Mouse (Mus musculus) 3T3-L1 (cell line): Measurements from ENCODE around the gene Dnah14.
"Not testable (repeated sequence)": the region's sequence is repeated elsewhere in the genome, so short reads cannot be mapped to it uniquely, and the experiment has no call there.

Source experiments
- DNase-seq: peaks from one replicate; pipeline ENCODE4 v3.0.0-alpha.2; 2015; ENCODE audit warnings: low read depth, low spot score

Gene Dnah14

GRCm38 (mm10) chr1:181782600-181782999 lies 206.2 kb downstream of the Dnah14 start:
- not testable (repeated sequence) for DNase-seq

GRCm38 (mm10) chr1:181789952-181790351 lies 213.6 kb downstream of the Dnah14 start:
- DNase-seq = no peak

GRCm38 (mm10) chr1:181793541-181793940 lies 217.2 kb downstream of the Dnah14 start:
- DNase-seq = peak; percentile 59

GRCm38 (mm10) chr1:181799911-181800310 lies 223.6 kb downstream of the Dnah14 start:
- DNase-seq = no peak

- no peak for DNase-seq
Observed at GRCm38 (mm10) chr1:181800667-181801066, 224.3 kb downstream of the Dnah14 start.

- no peak for DNase-seq
Observed at GRCm38 (mm10) chr1:181811481-181812223, 235.3 kb downstream of the Dnah14 start.

GRCm38 (mm10) chr1:181826716-181827115 lies 250.4 kb downstream of the Dnah14 start:
- no peak for DNase-seq

GRCm38 (mm10) chr1:181828365-181828764 lies 252.0 kb downstream of the Dnah14 start:
- peak; percentile 23 for DNase-seq

- DNase-seq = no peak
Observed at GRCm38 (mm10) chr1:181832720-181833119, 256.4 kb downstream of the Dnah14 start.

GRCm38 (mm10) chr1:181833143-181833542 lies 256.8 kb downstream of the Dnah14 start:
- no peak for DNase-seq

GRCm38 (mm10) chr1:181838111-181838510 lies 261.8 kb downstream of the Dnah14 start:
- no peak for DNase-seq

- DNase-seq = peak; percentile 15
Observed at GRCm38 (mm10) chr1:181839746-181840366, 263.5 kb downstream of the Dnah14 start.

- DNase-seq = no peak
Observed at GRCm38 (mm10) chr1:181841396-181841795, 265.0 kb downstream of the Dnah14 start.

GRCm38 (mm10) chr1:181841864-181842672 lies 265.7 kb downstream of the Dnah14 start:
- peak; percentile 90 for DNase-seq

GRCm38 (mm10) chr1:181842781-181843180 lies 266.4 kb downstream of the Dnah14 start, which contains the start of gene Lbr:
Gene Lbr, minus strand, starts transcription at chr1:181843046.
- DNase-seq = peak; percentile 29

- no peak for DNase-seq
Observed at GRCm38 (mm10) chr1:181844874-181845547, 268.7 kb downstream of the Dnah14 start.

- no peak for DNase-seq
Observed at GRCm38 (mm10) chr1:181845767-181846166, 269.4 kb downstream of the Dnah14 start.

- no peak for DNase-seq
Observed at GRCm38 (mm10) chr1:181847396-181847795, 271.0 kb downstream of the Dnah14 start.

GRCm38 (mm10) chr1:181848210-181848609 lies 271.9 kb downstream of the Dnah14 start:
- DNase-seq = peak; percentile 63

GRCm38 (mm10) chr1:181850441-181850840 lies 274.1 kb downstream of the Dnah14 start:
- DNase-seq = peak; percentile 35

GRCm38 (mm10) chr1:181851521-181852310 lies 275.4 kb downstream of the Dnah14 start:
- DNase-seq = no peak
